Mouse (Mus musculus) brain, embryonic 14.5 days (tissue): Measurements from ENCODE around the gene Gm14851. TPM values are rescaled to one million over a fixed set of nuclear protein-coding genes. Genes with fewer than 3 reads are reported as not detected.
"Not testable (repeated sequence)": the region's sequence is repeated elsewhere in the genome, so short reads cannot be mapped to it uniquely, and the experiment has no call there.

ENCODE experiments used
- DNase-seq: peaks from one replicate; pipeline ENCODE4 v3.0.0-alpha.2; 2011; ENCODE audit warnings: low read depth
- CTCF ChIP-seq: fragments of 200-500 bp; IDR thresholded peaks from 2 replicates; pipeline ENCODE4 v1.5.1; 2012; ENCODE audit warnings: inconsistent platforms, mild to moderate bottlenecking, moderate library complexity, borderline replicate concordance; ENCODE audit not compliant: insufficient read depth, insufficient read length; ENCODE audit errors: extremely low read depth
- POLR2A ChIP-seq: fragments of 200-500 bp; IDR thresholded peaks from 2 replicates; pipeline ENCODE4 v1.6.1; 2012; ENCODE audit warnings: mild to moderate bottlenecking, inconsistent platforms, borderline replicate concordance; ENCODE audit not compliant: poor library complexity, insufficient read depth, insufficient read length, severe bottlenecking; ENCODE audit errors: extremely low read depth
- polyA plus RNA-seq: library from polyadenylated mRNA; depleted of rRNA; stranded (reverse); fragments of >200 nt; gene quantifications from 2 replicates; pipeline ENCODE4 v1.2.3, GENCODE M21; 2012; rRNA removed

Gm14851 gene
- polyA plus RNA-seq, result not detected in 2 replicates

- not testable (repeated sequence) for DNase-seq
Measured at GRCm38 (mm10) chr8:21095950-21096349, at the start of gene Gm14851. Gm14851 (minus strand) TSS chr8:21096050.

- DNase-seq, result not testable (repeated sequence)
Measured at GRCm38 (mm10) chr8:21134342-21134741, 38.5 kb upstream of the Gm14851 start, which contains the start of gene Defa30. Defa30 (plus strand) TSS chr8:21134642.

GRCm38 (mm10) chr8:21093106-21093505, 2.7 kb downstream of the Gm14851 start:
- TF ChIP-seq POLR2A (no peak), CTCF (no peak)
- DNase-seq, result no peak

- not testable (repeated sequence) for DNase-seq
Measured at GRCm38 (mm10) chr8:21084142-21084541, 11.7 kb downstream of the Gm14851 start, which contains the start of gene Defa25. Defa25 (plus strand) TSS chr8:21084442.

GRCm38 (mm10) chr8:21064738-21065137, 31.1 kb downstream of the Gm14851 start, which contains the start of gene Defa35:
Defa35 (plus strand) TSS chr8:21065038.
- DNase-seq, result not testable (repeated sequence)

GRCm38 (mm10) chr8:21054747-21055146, 41.1 kb downstream of the Gm14851 start, which contains the start of gene Defa23:
Defa23 (plus strand) TSS chr8:21055047.
- DNase-seq, result not testable (repeated sequence)

Other genes starting within 250 kb of the Gm14851 start
- gene Defb33, start 203.4 kb downstream of the Gm14851 start, polyA plus RNA-seq, result not detected in 2 replicates
- gene Gm15056, start 193.4 kb downstream of the Gm14851 start, polyA plus RNA-seq, result not detected in 2 replicates
- not detected in 2 replicates for gene Gm6040, start 174.0 kb downstream of the Gm14851 start, polyA plus RNA-seq
- not detected in 2 replicates for gene AY761185, start 151.3 kb downstream of the Gm14851 start, polyA plus RNA-seq
- not detected in 2 replicates for gene Defa21, start 70.5 kb downstream of the Gm14851 start, polyA plus RNA-seq
- not detected in 2 replicates for gene Defa23, start 41.0 kb downstream of the Gm14851 start, polyA plus RNA-seq
- gene Defa35, start 31.0 kb downstream of the Gm14851 start, polyA plus RNA-seq, result not detected in 2 replicates
- not detected in 2 replicates for gene Defa25, start 11.6 kb downstream of the Gm14851 start, polyA plus RNA-seq
- not detected in 2 replicates for gene Defa30, start 38.6 kb upstream of the Gm14851 start, polyA plus RNA-seq
- 0.35 TPM in 1 of 2 replicates, not detected in the other for gene Defa22, start 66.2 kb upstream of the Gm14851 start, polyA plus RNA-seq
- gene Defa31, start 95.6 kb upstream of the Gm14851 start, polyA plus RNA-seq, result not detected in 2 replicates
- gene Gm15293, start 105.5 kb upstream of the Gm14851 start, polyA plus RNA-seq, result not detected in 2 replicates
- not detected in 2 replicates for gene Gm15292, start 153.7 kb upstream of the Gm14851 start, polyA plus RNA-seq
- not detected in 2 replicates for gene Defa27, start 219.5 kb upstream of the Gm14851 start, polyA plus RNA-seq
- not detected in 2 replicates for gene Defa29, start 231.0 kb upstream of the Gm14851 start, polyA plus RNA-seq